Mouse (Mus musculus) spleen, postnatal 10 days (tissue): ENCODE data around the gene Rpl36al.
A peak's percentile ranks its signal among the peaks of the same experiment; 100 is the strongest.
"Not testable (repeated sequence)": the region's sequence is repeated elsewhere in the genome, so short reads cannot be mapped to it uniquely, and the experiment has no call there.

ENCODE experiments used
- DNase-seq, 2 experiments: peaks; one replicate each; pipeline ENCODE4 v3.0.0; 2021 to 2022; ENCODE audit warnings: low spot score in 2 of 2

The Rpl36al gene

DNA sequence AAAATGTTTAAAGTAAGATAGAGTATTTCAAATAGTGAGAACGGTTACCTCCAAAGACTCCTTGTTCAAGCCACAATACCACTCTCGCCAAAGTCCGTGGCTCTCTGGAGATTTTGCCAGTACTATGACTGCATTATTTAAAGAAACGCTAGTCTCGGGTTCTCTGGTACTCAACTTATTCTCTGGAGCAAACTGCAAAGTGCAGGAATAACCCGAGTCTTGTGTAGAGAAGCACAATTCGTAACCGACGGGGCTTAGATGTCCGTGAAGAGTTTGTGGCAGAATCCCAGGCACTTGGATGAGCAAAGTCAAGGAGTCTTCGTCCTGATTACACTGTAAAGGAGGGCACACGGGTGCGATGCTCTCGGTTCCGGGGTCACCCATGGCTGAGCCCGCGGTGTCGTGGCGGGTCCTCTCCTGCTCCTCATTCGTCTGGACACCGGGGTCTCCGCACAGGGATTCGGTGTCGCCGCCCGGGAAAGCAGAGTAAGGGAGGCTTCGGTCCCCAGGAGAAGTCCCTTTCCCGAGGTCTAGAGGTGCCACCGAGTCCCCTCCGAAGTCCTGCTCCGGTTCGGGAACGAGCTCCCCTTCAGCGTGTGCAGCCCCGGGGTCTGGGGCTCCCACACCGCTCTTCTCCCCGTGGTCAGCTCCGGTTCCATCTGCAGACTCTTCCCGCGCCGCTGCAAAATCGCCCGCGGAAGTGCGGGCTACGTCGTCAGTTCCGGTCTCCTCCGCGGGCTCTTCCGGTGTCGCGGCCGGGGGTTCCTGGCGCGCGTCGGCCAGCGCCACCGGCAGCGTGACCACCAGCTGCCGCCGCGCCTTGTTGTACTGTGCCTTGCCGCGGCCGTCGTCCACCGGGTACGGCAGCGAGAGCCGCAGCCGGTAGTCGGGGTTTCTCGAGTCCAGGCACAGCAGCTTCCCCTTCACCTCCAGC, 12.8 kb upstream of the Rpl36al start, which contains the start of gene Gm49383:
Gene Gm49383, minus strand, starts transcription at position 661 of the 934 bp plus-strand sequence.
- DNase-seq = peak; percentile 73 to 76

DNA sequence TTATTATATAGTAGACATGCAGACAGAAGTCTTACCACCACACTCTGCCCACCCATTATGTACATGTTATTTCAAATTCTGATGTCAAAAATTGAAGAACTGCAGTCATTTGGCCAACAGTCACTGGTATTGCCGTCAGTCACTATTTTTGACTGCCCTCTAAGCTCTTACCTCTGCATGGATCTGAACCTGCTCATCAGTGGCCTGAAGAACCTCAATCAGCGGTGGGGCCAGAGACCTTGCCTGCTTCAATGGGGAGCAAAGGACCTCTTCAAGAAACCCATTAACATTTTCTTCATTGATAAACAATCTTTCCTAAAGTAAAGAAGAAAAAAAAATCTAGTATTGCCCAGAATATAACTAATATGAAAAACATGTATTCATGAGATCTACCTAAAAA, 8.8 kb upstream of the Rpl36al start:
- DNase-seq = no peak

DNA sequence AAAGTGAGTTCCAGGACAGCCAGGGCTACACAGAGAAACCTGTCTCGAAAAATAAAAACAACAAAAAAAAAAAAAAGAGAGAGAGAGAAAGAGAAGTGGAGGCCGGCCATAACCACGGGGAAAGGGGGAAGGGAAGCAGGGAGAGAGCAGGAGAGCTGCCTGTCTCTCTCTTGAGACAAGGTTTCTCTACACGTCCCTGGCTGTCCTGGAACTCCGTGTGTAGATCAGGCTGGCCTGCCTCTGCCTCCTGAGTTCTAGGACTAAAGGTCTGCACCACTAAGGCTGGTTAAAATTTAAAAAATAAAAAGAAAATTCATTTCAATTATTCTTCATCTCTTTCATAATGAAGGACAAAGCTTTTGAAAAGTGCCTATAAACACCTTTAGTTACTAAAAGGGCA, 7.5 kb upstream of the Rpl36al start:
- DNase-seq = no peak

DNA sequence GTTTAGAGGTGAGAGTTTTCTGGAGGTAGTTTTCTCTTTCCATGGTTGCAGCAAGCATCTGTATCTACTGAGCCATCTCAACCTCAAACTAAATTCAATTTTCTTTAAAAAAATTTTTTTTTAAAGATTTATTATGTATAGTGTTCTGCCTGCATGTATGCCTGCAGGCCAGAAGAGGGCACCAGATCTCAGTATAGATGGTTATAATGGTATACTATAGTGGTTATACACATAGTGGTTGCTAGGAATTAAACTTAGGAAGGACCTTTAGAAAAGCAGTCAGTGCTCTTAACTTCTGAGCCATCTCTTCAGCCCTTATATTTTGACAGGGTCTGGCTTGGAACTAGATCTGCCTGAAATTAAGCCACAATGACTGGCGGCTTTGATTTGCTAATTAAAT, 6.6 kb upstream of the Rpl36al start:
- DNase-seq = peak in 1 of 2 experiments; percentile 45

DNA sequence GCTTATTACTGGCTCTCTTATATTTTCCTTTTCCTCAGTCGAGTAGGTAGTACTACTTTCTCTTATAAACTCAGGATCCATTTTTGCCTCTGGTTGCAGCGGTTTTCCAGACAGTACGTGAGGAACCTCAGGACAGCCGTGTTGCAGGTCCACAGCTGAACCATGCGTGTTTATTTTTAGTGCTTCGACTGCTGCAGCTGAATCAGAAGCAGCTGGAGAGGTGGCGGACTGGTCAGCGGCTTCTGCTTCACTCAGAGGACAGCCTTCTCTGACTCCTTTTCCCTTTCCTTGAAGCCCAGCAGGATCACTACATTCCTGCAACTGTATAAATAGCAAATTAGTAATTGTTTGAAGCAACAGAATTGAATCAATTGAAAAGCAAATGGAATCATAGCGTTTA, 6.2 kb upstream of the Rpl36al start:
- DNase-seq = no peak

DNA sequence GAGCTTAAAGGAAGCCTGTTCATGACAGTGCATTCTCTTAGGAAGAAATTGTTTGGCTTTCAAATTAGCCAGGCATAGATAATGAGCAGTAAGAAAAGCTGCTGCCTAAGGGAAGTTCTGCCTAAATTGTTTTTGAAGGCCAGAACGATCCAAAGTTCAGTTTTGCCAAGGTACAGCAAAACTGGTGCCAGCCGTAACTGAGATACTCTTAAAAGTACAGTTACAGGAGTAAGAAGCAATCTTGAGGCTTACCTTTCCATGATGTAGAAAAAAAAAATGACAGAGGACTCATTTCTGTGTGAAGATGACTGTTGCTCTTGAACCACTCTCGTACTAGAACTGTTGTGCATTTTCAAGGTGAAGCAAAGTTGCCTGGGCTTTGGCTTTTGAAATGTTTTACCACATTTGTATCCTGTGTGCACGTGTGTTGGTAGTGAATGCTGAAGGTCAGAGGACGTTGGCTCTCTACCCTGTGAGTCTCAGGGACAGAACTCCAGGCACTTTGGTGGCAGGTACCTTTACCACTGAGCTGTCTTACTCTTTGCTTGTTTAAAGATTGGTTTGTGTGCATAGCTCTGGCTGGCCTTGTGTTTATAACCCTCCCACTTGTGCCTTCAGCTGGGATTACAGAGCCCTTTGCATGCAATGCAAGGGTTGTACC, 3.1 kb upstream of the Rpl36al start:
- no peak for DNase-seq

DNA sequence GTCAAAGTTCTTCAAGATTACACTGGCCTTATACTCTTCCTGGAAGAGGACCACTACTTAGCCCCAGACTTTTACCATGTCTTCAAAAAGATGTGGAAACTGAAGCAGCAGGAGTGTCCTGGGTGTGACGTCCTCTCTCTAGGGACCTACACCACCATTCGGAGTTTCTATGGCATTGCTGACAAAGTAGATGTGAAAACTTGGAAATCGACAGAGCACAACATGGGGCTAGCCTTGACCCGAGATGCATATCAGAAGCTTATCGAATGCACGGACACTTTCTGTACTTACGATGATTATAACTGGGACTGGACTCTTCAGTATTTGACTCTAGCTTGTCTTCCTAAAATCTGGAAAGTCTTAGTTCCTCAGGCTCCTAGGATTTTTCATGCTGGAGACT, 1.5 kb upstream of the Rpl36al start:
- DNase-seq = no peak

DNA sequence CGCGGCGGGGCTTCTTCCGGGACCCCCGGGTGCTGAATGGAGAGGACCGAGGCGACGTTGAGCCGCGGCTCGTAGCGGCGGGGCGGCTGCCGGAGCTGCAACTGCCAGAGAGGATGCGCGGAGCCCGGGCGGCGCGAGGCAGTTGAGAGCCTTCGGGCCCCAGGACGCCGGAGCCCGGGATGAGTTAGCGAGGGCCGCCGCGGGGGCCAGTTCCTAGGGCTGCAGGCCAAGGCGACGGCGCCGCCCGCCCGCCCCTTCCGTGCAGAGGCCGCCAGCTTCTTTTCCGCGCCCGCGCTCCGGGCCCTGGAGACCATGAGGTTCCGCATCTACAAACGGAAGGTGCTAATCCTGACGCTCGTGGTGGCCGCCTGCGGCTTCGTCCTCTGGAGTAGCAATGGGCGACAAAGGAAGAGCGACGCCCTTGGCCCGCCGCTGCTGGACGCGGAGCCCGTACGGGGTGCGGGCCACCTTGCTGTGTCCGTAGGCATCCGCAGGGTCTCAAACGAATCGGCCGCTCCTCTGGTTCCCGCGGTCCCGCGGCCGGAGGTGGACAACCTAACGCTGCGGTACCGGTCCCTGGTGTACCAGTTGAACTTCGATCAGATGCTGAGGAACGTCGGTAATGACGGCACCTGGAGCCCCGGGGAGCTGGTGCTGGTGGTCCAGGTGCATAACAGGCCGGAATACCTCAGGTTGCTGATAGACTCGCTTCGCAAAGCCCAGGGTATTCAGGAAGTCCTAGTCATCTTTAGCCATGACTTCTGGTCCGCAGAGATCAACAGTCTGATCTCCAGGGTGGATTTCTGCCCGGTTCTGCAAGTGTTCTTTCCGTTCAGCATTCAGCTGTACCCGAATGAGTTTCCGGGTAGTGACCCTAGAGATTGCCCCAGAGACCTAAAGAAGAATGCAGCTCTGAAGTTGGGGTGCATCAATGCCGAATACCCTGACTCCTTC, 736 bp upstream of the Rpl36al start:
- peak; percentile 75 to 76 for DNase-seq

DNA sequence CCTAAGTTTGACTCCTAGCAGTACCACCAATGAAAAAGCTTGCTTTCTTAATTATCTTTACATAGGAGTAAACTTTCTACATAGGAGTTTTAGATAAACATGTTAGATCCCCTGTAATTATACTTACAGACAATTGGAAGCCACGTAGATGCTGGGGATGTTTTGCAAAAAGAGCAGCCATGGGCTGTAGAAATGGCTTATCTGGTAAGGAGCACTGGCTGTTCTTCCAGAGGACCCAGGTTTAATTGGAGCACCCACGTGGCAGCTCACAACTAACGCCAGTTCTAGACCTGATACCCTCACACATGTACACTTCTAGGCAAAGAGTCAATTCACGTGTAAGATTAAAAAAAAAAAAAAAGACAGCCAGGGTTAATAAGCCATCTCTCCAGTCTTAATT, 2.1 kb downstream of the Rpl36al start:
- no peak for DNase-seq

DNA sequence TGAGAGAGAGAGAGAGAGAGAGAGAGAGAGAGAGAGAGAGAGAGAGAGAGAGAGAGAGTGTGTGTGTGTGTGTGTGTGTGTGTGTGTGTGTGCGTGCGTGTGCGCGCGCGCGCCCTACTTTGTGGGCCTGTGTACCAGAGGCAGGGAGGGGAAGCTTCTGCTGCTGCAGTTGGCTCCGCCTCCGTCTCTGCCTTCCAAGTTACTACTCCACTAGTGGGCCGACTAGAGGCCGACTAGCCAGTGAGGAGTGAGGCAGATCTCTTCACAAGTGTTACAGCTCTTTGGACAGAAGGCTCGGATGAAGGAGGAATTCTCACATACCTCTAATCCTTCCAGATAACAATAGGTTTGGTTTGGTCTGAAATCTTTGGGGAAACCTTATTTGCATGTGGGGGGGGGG, 4.5 kb downstream of the Rpl36al start:
- DNase-seq = no peak

DNA sequence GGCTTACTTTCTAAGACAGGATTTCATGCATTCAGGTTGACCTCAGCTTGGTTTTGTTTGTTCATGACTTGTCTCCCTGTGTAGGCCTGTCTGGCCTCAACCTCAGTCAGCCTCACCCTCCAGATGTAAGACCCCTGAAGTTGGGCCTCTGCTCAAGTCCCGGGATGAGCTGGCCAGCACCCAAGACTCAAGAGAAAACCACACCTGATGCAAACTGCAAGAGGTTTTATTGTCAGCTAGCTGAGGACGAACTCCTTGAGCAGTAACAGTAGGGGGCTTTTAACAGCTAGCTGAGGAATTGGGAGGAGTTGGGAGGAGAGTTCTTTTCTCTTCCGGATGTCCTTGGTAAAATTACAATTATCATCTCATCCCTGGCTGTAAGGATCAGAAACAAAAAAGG, 6.4 kb downstream of the Rpl36al start:
- DNase-seq = no peak

DNA sequence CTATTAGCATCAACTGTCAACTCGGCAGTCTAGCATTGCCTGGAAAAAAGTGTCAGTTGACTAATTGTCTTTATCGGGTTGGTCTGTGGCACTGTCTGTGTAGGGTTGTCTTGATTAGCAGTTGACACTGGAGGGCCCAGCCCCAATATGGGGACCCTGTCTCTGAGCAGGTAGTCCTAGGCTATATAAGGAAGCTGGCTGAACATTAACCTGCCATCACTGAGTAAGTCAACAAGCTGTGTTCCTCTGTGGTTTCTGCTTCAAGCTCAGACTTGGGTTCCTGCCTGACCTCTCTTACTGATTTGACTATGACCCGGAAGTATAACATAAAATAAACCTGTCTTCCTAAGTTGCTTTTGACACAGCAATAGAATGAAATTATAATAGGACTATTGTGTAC, 7.9 kb downstream of the Rpl36al start:
- no peak for DNase-seq

DNA sequence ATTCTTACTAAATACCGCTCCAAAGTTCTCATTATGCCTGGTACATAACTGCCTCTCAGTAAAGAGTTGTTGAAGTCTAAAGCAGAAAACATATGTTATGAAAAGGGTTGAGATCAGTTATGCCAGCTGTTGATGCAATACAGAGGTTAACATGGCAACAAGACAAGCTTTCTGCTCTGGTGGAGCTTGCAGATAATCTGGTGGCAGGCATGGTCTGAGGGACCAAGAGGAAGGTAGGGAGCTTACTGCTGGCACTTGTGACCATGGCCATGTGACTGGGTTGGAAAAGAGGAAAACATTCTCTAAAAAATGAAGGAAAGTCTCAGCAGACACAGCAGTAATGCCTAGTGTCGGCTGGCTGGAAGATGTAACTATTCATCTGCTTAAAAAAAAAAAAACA, 12.6 kb downstream of the Rpl36al start:
- no peak for DNase-seq

DNA sequence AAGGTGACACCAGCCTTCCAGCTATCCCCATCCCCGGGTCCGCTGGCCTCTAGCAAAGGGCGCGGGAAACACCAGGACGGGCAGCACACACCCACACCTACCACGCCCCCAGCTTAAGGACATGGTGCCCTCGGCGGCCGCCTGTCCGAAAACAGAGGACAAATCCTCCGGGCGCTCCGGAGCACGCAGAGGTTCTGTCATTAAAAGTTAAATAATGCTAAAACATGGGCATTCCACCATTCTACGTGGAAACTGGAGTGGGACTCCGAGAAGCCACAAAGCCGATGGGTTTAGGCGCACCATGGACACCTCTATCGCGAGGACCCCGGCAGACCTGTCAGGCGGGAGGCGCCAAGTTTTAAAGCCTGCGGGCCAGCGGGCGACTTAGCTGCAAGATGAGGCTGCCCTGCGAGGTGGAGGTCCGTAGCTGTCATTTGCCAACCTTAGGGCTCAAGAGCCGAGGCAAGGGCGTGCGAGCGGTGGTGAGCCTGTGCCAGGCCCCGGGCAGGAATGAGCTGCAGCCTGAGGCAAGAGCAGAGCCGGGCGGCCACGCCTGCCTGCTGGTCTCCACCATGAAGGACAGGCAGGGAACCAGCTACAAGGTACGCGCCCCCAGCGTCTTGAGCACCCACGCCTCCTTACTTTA, 15.3 kb downstream of the Rpl36al start, which contains the start of gene Lrr1:
Gene Lrr1, plus strand, starts transcription at position 354 of the 646 bp plus-strand sequence.
- peak; percentile 92 to 97 for DNase-seq

DNA sequence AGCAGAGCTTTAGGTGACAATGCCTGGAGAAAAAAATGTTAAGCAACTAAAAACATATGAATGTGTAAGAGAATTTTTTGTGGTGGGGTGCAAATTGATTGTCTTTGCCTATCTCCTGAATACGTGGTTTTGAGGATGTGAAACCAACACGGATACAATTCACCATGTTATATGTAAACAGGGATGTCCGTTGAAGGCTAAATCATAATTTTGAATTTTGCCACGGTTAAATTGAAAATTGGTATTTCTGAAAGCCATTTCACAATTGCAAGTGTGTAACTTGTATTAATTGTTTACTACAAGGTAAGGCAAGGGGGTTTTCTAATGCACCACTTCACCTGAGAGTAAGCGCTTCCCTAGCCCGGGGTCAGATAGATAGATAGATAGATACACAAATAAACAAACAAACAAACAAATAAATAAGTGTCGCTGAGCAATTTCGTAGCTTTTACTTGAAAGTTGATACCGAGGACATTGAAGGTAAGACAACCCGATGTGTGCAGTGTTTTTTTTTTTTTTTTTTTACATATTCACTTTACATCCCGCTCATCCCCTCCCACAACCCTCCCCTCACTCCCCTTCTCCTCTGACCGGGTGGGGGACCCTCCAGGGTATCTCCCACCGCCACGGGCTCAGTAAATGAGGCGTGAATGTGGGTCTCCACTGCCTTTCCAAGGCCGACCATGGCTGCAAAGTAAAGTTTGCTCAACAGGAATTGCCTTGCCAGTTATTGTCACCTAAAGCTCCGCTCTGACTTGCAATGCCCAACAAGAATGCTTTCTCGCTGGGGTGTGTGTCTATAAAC, 16.0 kb downstream of the Rpl36al start:
- DNase-seq = no peak

DNA sequence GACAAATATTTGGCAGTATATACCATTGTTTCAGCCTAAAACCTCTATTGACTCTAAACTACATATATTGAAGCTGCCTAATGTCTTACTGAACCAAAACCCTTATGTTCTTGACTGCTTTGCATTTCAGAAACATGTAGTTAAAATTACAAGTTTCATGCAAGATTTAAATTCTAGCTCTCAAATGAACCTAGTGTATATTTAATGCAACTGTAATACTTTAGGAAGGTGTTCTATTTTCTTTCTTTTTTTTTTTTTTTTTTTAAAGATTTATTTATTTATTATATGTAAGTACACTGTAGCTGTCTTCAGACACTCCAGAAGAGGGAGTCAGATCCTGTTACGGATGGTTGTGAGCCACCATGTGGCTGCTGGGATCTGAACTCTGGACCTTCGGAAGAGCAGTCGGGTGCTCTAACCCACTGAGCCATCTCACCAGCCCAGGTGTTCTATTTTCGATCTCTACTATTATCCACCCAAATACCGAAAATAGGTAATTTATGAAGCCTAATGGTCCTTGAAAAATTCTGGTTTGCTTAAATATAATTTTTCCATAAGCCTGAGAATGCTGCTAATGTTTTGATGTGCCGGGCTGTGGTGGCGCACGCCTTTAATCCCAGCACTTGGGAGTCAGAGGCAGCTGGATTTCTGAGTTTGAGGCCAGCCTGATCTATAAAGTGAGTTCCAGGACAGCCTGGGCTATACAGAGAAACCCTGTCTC, 16.9 kb downstream of the Rpl36al start:
- DNase-seq = not testable (repeated sequence)

DNA sequence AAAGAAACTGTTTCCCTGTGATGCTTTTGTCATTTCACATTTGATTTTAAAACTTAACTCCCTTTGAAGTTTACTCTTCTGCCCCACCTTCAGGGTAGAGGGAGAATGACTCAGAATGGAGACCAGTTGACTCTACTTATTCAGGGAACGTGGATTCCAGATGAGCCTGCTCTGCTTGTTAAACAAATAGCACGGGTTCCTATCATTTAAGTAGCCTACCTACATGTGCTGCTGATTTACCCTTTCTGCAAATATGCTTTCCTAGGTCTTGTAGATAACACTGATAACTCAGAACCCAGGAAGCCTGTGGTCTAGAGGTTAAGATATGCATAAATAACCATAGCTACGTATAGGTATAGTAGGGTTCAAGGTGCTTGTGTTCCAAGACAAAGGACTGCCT, 19.0 kb downstream of the Rpl36al start:
- DNase-seq = no peak

DNA sequence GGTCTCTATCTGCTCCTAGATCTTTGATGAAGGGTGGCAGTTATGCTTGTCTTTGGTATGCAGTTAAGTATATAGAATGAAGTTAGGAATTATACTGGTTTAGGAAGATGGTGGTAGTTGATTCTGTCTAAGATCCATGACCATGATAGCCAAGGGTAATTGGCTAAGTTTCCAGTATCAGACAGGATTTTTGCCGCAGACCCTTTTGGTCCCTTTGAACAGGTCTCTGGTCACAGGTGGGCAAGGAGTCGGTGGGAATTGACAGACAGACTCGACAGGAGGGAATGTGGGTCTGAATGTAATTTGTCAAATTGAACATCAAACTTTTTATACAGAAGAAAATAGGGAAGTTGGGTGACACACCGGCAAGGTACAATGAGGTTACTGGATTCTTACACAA, 20.3 kb downstream of the Rpl36al start:
- DNase-seq = not testable (repeated sequence)

DNA sequence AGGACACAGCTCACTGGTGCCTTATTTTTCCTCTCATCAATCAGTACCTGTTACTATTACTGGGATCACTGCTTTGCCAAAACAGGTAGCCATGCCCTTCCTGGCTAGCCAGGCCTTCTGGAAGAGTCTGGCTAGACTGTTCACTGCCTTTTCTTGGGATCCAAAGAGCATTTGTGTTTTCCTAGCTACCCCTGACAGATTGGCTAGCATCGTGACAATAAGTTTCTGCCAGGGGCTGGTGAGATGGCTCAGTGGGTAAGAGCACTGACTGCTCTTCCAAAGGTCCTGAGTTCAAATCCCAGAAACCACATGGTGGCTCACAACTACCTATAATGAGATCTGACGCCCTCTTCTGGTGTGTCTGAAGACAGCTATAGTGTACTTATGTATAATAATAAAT, 23.2 kb downstream of the Rpl36al start:
- DNase-seq = not testable (repeated sequence)

DNA sequence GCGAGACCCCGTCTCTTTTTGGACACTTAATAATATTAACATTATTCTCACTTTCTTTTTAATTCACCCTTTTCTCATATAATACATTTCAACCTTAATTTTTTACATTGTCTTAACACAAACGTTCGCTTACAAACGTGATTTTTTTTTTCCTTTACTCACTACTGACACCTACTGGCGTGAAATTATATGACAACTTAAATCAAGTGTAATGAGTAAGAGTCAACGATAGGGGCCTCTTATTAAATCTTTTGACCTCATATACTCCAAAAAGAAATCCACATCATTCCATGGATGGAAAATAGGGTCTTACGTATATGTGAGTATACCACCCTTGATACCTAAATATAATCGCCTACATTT, 24.3 kb downstream of the Rpl36al start:
- DNase-seq = no peak
